Mouse (Mus musculus): ENCODE data around the gene Mob3a.

- no peak for TF ChIP-seq POLR2A (IDR thresholded peaks at IDR 0.05; ENCODE audit: low read depth, low read length)
- no peak for TF ChIP-seq CTCF (IDR thresholded peaks at IDR 0.05; ENCODE audit: borderline replicate concordance, insufficient read depth, low read length)
Measured at GRCm38 (mm10) chr10:80717281-80717680, 15.5 kb upstream of the Mob3a start.
